Mouse (Mus musculus): ENCODE results near the gene Wdfy3.
"Not testable (repeated sequence)": the region's sequence is repeated elsewhere in the genome, so short reads cannot be mapped to it uniquely, and the experiment has no call there.

Wdfy3 gene

GRCm38 (mm10) chr5:101949323-101949722, 120.4 kb downstream of the Wdfy3 start:
- DNase-seq (ENCODE audit: low spot score in 2 of 2): no peak

DNA sequence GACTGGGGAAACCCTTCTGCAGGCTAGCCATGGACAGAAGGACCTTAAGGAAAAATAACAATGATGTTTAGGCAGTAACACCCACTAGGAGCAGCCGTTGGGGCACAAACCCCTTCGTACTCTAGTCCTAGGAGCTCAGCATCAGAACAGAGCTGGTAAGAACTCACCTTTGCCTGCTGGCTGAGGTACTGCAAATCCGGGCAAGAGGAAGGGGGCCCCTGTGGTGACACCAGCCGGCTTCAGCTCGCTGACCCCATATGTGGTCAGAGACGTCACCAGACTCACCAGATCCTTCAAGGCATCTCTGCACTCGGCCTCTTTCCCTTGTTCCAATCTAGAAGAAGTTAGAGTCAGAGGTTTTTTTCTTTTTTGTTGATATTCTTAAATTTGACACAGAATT, 121.1 kb downstream of the Wdfy3 start:
- no peak for DNase-seq (ENCODE audit: low spot score in 2 of 2)

DNA sequence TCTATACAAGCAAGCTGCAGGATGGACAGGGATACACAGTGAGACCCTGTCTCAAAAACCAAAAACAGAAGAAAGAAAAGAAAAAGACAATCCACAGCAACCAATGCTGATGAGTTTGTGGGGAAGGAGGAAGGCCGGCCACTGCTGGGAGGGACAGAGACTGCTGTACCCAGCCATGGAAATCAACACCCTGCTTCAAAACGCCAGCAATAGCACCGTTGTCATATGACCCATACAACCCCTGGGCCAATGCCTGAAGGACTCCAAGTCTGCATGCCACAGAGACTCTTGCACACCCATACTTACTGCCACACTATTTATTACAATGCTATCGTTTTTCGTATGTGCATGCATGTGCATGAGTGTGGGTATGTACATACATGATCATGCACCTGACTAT, 124.0 kb downstream of the Wdfy3 start:
- no peak for DNase-seq (ENCODE audit: low spot score in 2 of 2)

GRCm38 (mm10) chr5:101937909-101938596, 131.7 kb downstream of the Wdfy3 start:
- DNase-seq (ENCODE audit: low spot score in 2 of 2): no peak

GRCm38 (mm10) chr5:101937362-101937761, 132.4 kb downstream of the Wdfy3 start:
- no peak for DNase-seq (ENCODE audit: low spot score in 2 of 2)

- no peak for DNase-seq (ENCODE audit: low spot score in 2 of 2)
Observed at GRCm38 (mm10) chr5:101935893-101936292, 133.8 kb downstream of the Wdfy3 start.

GRCm38 (mm10) chr5:101934629-101935028, 135.1 kb downstream of the Wdfy3 start:
- DNase-seq (ENCODE audit: low spot score in 2 of 2): no peak

GRCm38 (mm10) chr5:101932971-101933810, 136.5 kb downstream of the Wdfy3 start:
- no peak for DNase-seq (ENCODE audit: low spot score in 2 of 2)

- no peak for DNase-seq (ENCODE audit: low spot score in 2 of 2)
Observed at GRCm38 (mm10) chr5:101931997-101932396, 137.7 kb downstream of the Wdfy3 start.

GRCm38 (mm10) chr5:101926311-101926710, 143.4 kb downstream of the Wdfy3 start:
- no peak for DNase-seq (ENCODE audit: low spot score in 2 of 2)

DNA sequence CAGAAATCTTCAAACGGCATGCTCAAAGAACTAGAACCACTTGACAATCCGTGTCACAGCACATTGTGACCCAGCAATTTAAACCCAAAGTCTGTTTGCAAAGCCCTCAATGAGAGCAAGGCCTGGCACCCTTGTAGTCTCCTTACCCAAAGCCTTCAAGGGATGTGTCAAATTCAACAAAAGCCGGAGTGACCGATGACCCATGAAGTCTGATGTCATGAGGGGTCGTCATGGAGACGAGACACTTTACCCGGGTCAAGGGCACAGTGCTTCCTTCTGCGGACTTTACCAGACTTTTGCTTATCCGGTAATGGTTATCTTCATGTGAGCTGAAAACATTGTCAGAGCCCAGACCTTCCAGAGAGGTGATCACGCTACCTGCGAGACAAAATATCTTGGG, 146.0 kb downstream of the Wdfy3 start:
- no peak for DNase-seq (ENCODE audit: low spot score in 2 of 2)

DNA sequence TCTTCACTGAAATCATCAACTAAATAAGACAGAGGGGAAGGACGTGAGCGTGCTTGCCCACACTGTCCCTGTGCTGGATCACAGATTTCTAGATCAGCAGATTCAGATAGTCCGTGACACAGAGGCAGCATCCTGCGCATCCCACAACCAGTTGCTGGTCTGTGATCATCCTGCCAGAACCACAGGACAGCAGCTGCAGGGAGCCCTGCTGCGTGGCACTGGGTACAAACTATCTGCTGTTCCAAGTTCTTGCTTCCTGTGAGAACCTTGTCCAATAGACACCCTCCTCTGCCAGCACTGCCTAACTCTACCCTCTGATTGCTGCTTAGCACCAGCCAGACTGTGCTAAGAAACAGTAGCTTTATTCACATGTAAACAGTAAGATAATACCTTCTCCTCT, 150.2 kb downstream of the Wdfy3 start:
- no peak for DNase-seq (ENCODE audit: low spot score in 2 of 2)

DNA sequence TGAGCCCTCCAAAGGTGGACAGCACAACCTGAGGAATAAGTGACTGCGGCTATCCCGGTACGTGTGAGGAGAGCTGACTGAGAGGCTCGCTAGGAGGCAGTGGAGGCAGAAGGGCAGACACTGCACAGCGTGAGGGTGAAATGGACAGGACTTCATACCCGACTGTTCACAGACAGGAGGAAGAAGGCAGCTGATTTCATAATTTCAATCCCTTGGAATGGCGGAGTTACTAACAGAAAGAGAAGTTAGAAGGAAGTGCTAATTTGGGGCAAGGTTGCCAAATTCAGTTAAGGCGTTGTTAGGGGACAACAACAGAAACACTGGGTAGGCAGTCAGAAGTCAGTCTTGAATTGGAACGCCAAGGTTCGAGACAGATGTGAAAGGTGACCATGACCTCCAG, 160.3 kb downstream of the Wdfy3 start:
- no peak for DNase-seq (ENCODE audit: low spot score in 2 of 2)

GRCm38 (mm10) chr5:101905624-101906023, 164.1 kb downstream of the Wdfy3 start:
- no peak for DNase-seq (ENCODE audit: low spot score in 2 of 2)

- not testable (repeated sequence) for DNase-seq (ENCODE audit: low spot score in 2 of 2)
Observed at GRCm38 (mm10) chr5:101904841-101905240, 164.9 kb downstream of the Wdfy3 start.

- no peak for DNase-seq (ENCODE audit: low spot score in 2 of 2)
Observed at GRCm38 (mm10) chr5:101902686-101903085, 167.0 kb downstream of the Wdfy3 start.

DNA sequence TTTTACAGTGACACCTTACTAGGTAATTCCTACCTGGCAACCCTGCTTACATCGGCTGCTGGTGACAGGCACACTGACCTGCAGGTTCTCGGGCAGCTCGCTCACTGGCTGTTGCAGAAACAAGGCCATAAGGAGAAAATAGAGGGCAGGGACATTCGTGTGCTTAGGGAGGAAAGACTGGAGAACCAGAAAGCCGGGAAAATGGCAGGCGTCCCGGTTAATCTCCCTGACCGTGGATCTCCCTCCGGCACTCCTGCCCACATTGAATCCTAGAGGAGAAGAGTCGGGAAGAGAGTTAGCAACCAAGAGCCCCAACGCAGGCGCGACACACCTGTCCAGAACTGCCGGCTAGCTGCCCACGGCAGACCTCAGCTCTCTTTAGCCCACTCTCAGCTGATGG, 169.7 kb downstream of the Wdfy3 start:
- no peak for DNase-seq (ENCODE audit: low spot score in 2 of 2)

- DNase-seq (ENCODE audit: low spot score in 2 of 2): no peak
Observed at GRCm38 (mm10) chr5:101896784-101897183, 172.9 kb downstream of the Wdfy3 start.

DNA sequence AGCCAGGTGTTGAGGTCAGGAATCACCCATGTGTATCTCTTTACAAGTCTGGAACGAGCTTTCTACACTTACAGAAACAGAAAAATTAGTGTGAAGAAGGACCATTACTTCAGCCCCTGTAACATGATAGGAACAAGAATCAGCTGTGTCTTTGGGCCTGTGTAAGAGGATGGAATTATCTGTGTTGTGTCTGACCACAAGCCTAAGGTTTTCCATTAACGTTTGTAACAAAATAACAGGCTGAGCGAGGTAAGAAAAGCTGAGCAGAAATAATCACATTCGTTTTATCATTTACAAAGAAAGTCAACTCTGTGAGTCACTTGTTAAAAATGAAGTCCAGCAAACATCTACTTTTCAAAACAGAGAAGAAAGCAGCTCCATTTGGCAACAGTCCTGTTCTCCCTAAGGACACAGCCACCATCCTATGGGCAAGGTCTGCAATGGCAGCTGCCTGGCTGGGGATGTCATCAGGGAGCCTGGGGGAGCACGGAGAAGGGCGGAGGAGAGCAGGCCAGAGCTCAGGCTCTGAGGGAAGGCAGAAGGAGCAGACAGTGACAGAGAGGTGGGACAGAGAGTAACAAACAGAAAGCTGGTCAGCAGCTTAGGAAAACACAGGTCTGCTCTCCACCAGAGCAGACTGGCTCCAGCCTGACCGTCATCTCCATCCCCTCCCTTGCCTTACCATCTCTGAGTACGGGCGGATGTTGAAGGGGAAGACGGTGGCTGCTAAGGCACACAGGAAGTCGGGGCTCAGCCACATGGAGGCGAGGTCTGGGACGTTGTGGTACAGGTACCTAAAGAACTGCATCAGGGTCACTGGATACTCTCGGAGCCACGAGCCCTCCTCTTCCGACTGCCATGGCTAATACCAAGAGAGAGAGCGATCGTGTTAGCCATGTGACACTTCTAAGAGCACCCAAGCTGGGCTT, 173.7 kb downstream of the Wdfy3 start:
- no peak for DNase-seq (ENCODE audit: low spot score in 2 of 2)

DNA sequence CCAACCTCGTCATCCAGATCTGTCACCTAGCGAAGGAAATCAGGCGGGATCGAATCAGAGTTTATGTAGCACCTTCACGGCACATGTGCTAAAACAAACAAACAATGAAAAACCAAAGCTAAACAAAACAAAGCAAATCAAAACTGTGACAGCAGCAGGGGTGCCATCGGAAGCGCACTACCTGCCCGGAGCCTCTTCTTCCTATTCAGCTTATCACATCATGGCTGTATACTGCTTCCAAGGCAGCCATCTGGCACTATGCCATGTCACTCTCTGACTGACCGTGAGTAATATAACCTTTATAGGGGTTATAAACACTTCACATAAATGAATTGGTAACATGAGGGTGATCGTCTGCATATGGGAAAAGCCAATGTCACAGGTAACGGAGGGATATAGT, 174.6 kb downstream of the Wdfy3 start:
- no peak for DNase-seq (ENCODE audit: low spot score in 2 of 2)

DNA sequence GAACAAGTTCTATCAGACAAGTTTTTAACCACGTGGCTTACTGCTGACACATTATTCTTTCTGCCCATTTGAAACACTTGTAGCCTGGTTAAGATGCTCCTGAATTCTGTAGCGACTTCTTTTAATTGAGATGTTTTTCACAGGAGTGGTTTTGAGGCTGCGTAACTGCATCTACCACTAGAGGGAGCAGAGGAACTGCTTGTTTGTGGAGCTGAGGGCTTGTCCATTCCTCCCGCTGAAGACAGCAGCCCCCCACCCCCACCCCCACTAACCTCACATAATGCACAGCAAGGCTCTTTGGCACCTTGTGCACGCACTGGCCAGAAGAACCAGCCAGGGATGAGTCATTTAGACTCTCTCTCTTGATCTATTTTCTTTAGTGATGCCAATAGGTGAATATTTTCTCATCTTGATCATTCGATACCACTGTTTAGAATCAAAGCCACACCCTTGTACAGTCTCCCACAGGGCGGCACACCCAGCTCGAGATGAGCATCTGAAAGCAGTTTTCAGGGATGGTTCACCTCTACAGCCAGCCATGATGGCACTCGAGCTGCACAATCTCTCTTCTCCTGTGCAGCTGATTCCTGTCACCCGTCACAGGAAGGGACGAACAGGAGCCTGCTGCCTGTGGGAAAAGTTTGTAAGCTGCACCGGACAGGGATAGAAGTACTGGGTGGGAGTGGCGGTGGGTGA, 175.8 kb downstream of the Wdfy3 start:
- DNase-seq (ENCODE audit: low spot score in 2 of 2): no peak

Measured in frontal cortex, postnatal 10 days (tissue).